Mouse (Mus musculus) ovary, postnatal 10 days (tissue): ENCODE measurements around the gene Gemin2.
"Not testable (repeated sequence)": the region's sequence is repeated elsewhere in the genome, so short reads cannot be mapped to it uniquely, and the experiment has no call there.

ENCODE experiments used
- DNase-seq: peaks from one replicate; pipeline ENCODE4 v3.0.0; 2022; ENCODE audit warnings: low spot score

Gene Gemin2

GRCm38 (mm10) chr12:59058242-59058641, 45.0 kb downstream of the Gemin2 start:
- not testable (repeated sequence) for DNase-seq

- no peak for DNase-seq
These were observed 47.1 kb downstream of the Gemin2 start for GRCm38 (mm10) chr12:59060322-59060721.

- peak; percentile 51 for DNase-seq
These were observed 47.9 kb downstream of the Gemin2 start, which contains the start of gene Trappc6b for GRCm38 (mm10) chr12:59060993-59061595. TSS of gene Trappc6b (minus strand) at chr12:59061472.

GRCm38 (mm10) chr12:59064837-59065236, 51.6 kb downstream of the Gemin2 start:
- no peak for DNase-seq

- DNase-seq: no peak
These were observed 52.6 kb downstream of the Gemin2 start for GRCm38 (mm10) chr12:59065776-59066175.

GRCm38 (mm10) chr12:59066448-59067077, 53.4 kb downstream of the Gemin2 start, which contains the start of gene Pnn:
TSS of gene Pnn (plus strand) at chr12:59066884.
- DNase-seq: peak; percentile 88

GRCm38 (mm10) chr12:59067095-59067494, 53.9 kb downstream of the Gemin2 start:
- DNase-seq: no peak

- DNase-seq: no peak
These were observed 55.6 kb downstream of the Gemin2 start for GRCm38 (mm10) chr12:59068791-59069190.

GRCm38 (mm10) chr12:59072286-59072685, 59.1 kb downstream of the Gemin2 start:
- DNase-seq: no peak

GRCm38 (mm10) chr12:59074052-59074451, 60.9 kb downstream of the Gemin2 start:
- no peak for DNase-seq

GRCm38 (mm10) chr12:59076996-59077395, 63.8 kb downstream of the Gemin2 start:
- DNase-seq: no peak

GRCm38 (mm10) chr12:59077883-59078282, 64.7 kb downstream of the Gemin2 start:
- DNase-seq: no peak
